Mouse (Mus musculus): ENCODE data around the gene Rpn1. TPM values are rescaled to one million over a fixed set of nuclear protein-coding genes. Genes with fewer than 3 reads are reported as not detected.

The Rpn1 gene
- total RNA-seq, 2 experiments from 2014 or later, result 156 to 182 TPM

GRCm38 (mm10) chr6:88065968-88066367, 18.3 kb upstream of the Rpn1 start:
- no peak for DNase-seq

- DNase-seq, result no peak
These were observed 16.6 kb upstream of the Rpn1 start for GRCm38 (mm10) chr6:88067722-88068121.

GRCm38 (mm10) chr6:88068739-88069138, 15.5 kb upstream of the Rpn1 start:
- no peak for DNase-seq

- DNase-seq, result no peak
These were observed 13.8 kb upstream of the Rpn1 start for GRCm38 (mm10) chr6:88070468-88070867.

- no peak for DNase-seq
These were observed 13.1 kb upstream of the Rpn1 start for GRCm38 (mm10) chr6:88071216-88071615.

- peak; percentile 97 for DNase-seq
These were observed 9.3 kb upstream of the Rpn1 start for GRCm38 (mm10) chr6:88074752-88075554.

GRCm38 (mm10) chr6:88075960-88076517, 8.2 kb upstream of the Rpn1 start:
- DNase-seq, result no peak

- no peak for DNase-seq
These were observed 1.2 kb upstream of the Rpn1 start for GRCm38 (mm10) chr6:88083095-88083494.

- DNase-seq, result no peak
These were observed 610 bp upstream of the Rpn1 start for GRCm38 (mm10) chr6:88083672-88084071.

GRCm38 (mm10) chr6:88088971-88089370, 4.7 kb downstream of the Rpn1 start:
- DNase-seq, result no peak

- no peak for DNase-seq
These were observed 11.1 kb downstream of the Rpn1 start for GRCm38 (mm10) chr6:88095377-88095776.

- no peak for DNase-seq
These were observed 17.8 kb downstream of the Rpn1 start for GRCm38 (mm10) chr6:88102096-88102495.

- DNase-seq, result peak; percentile 94
These were observed 21.7 kb downstream of the Rpn1 start for GRCm38 (mm10) chr6:88105783-88106611.

- DNase-seq, result no peak
These were observed 22.4 kb downstream of the Rpn1 start for GRCm38 (mm10) chr6:88106612-88107123.

GRCm38 (mm10) chr6:88107661-88108535, 23.6 kb downstream of the Rpn1 start:
- DNase-seq, result no peak

GRCm38 (mm10) chr6:88113139-88113538, 28.9 kb downstream of the Rpn1 start:
- peak; percentile 78 for DNase-seq

GRCm38 (mm10) chr6:88114414-88114813, 30.1 kb downstream of the Rpn1 start:
- no peak for DNase-seq

- DNase-seq, result peak; percentile 53
These were observed 32.3 kb downstream of the Rpn1 start for GRCm38 (mm10) chr6:88116347-88117183.

- DNase-seq, result no peak
These were observed 32.9 kb downstream of the Rpn1 start for GRCm38 (mm10) chr6:88117184-88117575.

GRCm38 (mm10) chr6:88119309-88119708, 35.0 kb downstream of the Rpn1 start:
- DNase-seq, result no peak

GRCm38 (mm10) chr6:88120813-88121212, 36.5 kb downstream of the Rpn1 start:
- no peak for DNase-seq

All from adrenal gland, postnatal 10 days (tissue).